8 mouse cellular contexts compared by ENCODE assay signal in the genomic region with DNA sequence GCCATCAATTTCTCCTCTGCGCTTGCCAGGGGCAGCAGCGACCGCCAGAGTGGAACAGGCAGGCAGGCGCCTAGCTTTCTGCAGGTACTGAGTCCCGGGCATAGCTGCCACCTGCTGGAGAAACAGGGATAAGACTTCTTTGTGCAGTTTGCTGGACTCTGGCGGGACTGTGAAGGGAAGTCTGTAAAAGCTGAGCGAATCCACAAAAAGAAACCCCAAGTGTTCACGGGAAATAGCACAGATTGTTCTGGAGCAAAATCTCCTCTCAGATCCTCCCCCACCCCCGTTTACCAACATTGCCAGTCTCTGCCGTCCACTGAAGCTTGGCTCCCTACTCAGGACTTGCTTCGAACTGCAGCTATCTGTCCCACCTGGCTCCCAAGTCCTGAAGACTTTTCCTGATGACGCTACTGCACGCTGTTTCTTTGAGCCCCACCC. TPM values are rescaled to one million over a fixed set of nuclear protein-coding genes. Genes with fewer than 3 reads are reported as not detected.
DNase-seq lines count a peak whose midpoint lies in the region; ATAC-seq lines count a peak whose summit lies in the region.

No protein-coding gene starts in this region.

- peak; percentile 76 for DNase-seq in Muller cell, postnatal 12 days (ENCODE audit: inconsistent ontology term)
- DNase-seq in cerebellum, adult 9-10 months: peak; percentile 79
- DNase-seq in frontal cortex, adult 2 months (ENCODE audit: extremely low spot score in 1 of 2, low spot score in 1 of 2): peak; percentile 69 to 86
- DNase-seq in hindbrain, embryonic 11.5 days (ENCODE audit: low spot score): peak; percentile 81
- DNase-seq in layer of hippocampus, postnatal 25 days (ENCODE audit: extremely low spot score in 1 of 2, low spot score in 1 of 2): peak; percentile 58 to 68
- peak; percentile 78 for DNase-seq in lung, postnatal 25 days (ENCODE audit: low spot score)
- peak; percentile 33 for DNase-seq in retina, adult 2 months (ENCODE audit: low read depth, low spot score)
- peak; percentile 62 for DNase-seq in thymus, postnatal 25 days

- H3K4me1 ChIP-seq in hindbrain, embryonic 11.5 days (replicated peaks; ENCODE audit: control insufficient read depth, insufficient read depth, low read length): no peaks in the 10 kb centered on the region; the same call in 1 of the 2 replicates

- WGBS in hindbrain, embryonic 11.5 days: 7% methylated on average over 13 of the region's 13 CpGs

- peak; percentile 33; the same call in 1 of the 2 replicates for ATAC-seq in hindbrain, embryonic 11.5 days (ENCODE audit: low FRiP score)

- no peak overlapping the region for H3K9ac ChIP-seq in hindbrain, embryonic 11.5 days (ENCODE audit: low read depth, low read length)

- H3K4me2 ChIP-seq in hindbrain, embryonic 11.5 days (replicated peaks; ENCODE audit: low read depth, low read length): 0 out of 2 replicates have a peak overlapping the region, but pooled peaks have one; percentile 15

- H3K9me3 ChIP-seq in hindbrain, embryonic 11.5 days (ENCODE audit: control insufficient read depth, low read length): no peaks in the 10 kb centered on the region

- peaks cover 8% of the 10 kb centered on the region for H3K27me3 ChIP-seq in hindbrain, embryonic 11.5 days (ENCODE audit: control insufficient read depth, insufficient read depth, low read length)

- H3K4me3 ChIP-seq in hindbrain, embryonic 11.5 days (ENCODE audit: low read depth, low read length): no peak overlapping the region

- no peaks in the 10 kb centered on the region for H3K36me3 ChIP-seq in hindbrain, embryonic 11.5 days (ENCODE audit: control insufficient read depth, insufficient read depth, low read length)

- no peak overlapping the region for H3K27ac ChIP-seq in hindbrain, embryonic 11.5 days (ENCODE audit: low read depth, low read length)

RNA-seq across cellular contexts. Expression of gene Celf6, which starts 7.2 kb away (rescaled TPM):
- 17.5 and 19.3 TPM in 2 replicates for polyA plus RNA-seq in frontal cortex, adult 2 months (2012; rRNA removed)
- 10.7 and 12.1 TPM in 2 replicates for polyA plus RNA-seq in hindbrain, embryonic 11.5 days (2014; fragmentation: Nextera tagmentation; extraction: Ambion mirVana)
- 10 to 100 TPM; 23.7 to 25.6 TPM for total RNA-seq in layer of hippocampus, postnatal 25 days (2021)

RNA-seq across cellular contexts. Expression of gene Parp6, which starts 32.2 kb away (rescaled TPM):
- polyA plus RNA-seq in frontal cortex, adult 2 months (2012; rRNA removed): 186 and 191 TPM in 2 replicates
- polyA plus RNA-seq in hindbrain, embryonic 11.5 days (2014; fragmentation: Nextera tagmentation; extraction: Ambion mirVana): 133 and 134 TPM in 2 replicates
- 100 to 1,000 TPM; 138 to 142 TPM for total RNA-seq in layer of hippocampus, postnatal 25 days (2021)

RNA-seq across cellular contexts. Expression of gene Tmem202, which starts 45.2 kb away (rescaled TPM):
- 2.5 and 3.6 TPM in 2 replicates for polyA plus RNA-seq in frontal cortex, adult 2 months (2012; rRNA removed)
- 0.14 and 0.15 TPM in 2 replicates for polyA plus RNA-seq in hindbrain, embryonic 11.5 days (2014; fragmentation: Nextera tagmentation; extraction: Ambion mirVana)
- 1 to 10 TPM; 2.0 to 2.1 TPM for total RNA-seq in layer of hippocampus, postnatal 25 days (2021)

RNA-seq across cellular contexts. Expression of gene Hexa, which starts 45.5 kb away (rescaled TPM):
- polyA plus RNA-seq in frontal cortex, adult 2 months (2012; rRNA removed): 59.6 and 59.9 TPM in 2 replicates
- polyA plus RNA-seq in hindbrain, embryonic 11.5 days (2014; fragmentation: Nextera tagmentation; extraction: Ambion mirVana): 51.2 and 54.9 TPM in 2 replicates
- 10 to 100 TPM; 45.8 to 52.7 TPM for total RNA-seq in layer of hippocampus, postnatal 25 days (2021)
